ENCODE assay signal across 18 mouse cellular contexts in genomic region chr3:142061267-142061666, GRCm38 (mm10).
"Had no signal": no experiment of that assay in that cellular context is flagged by ENCODE, and none has a peak within 500 bp of the region (broad histone marks: within the 10 kb centered on the region; RNA-seq: fewer than 3 reads in every experiment).

No protein-coding gene starts in this region.

- H3K4me3 ChIP-seq: lung, embryonic 15.5 days; megakaryocyte, embryonic 14.5 days; midbrain, embryonic 13.5 days; midbrain, embryonic 15.5 days; neural tube, embryonic 12.5 days had no signal

- H3K9me3 ChIP-seq: lung, embryonic 15.5 days; midbrain, embryonic 13.5 days; midbrain, embryonic 15.5 days; neural tube, embryonic 12.5 days had no signal

- H3K36me3 ChIP-seq: lung, embryonic 15.5 days; midbrain, embryonic 13.5 days; midbrain, embryonic 15.5 days; neural tube, embryonic 12.5 days had no signal

- H3K27ac ChIP-seq: lung, embryonic 15.5 days; macrophage; midbrain, embryonic 13.5 days; midbrain, embryonic 15.5 days; neural tube, embryonic 12.5 days had no signal

- H3K9ac ChIP-seq: lung, embryonic 15.5 days; midbrain, embryonic 13.5 days; midbrain, embryonic 15.5 days; neural tube, embryonic 12.5 days had no signal

- H3K4me2 ChIP-seq: lung, embryonic 15.5 days; midbrain, embryonic 11.5 days; midbrain, embryonic 13.5 days; midbrain, embryonic 15.5 days; neural tube, embryonic 12.5 days had no signal

- DNase-seq: lung, adult 2 months; lung, postnatal 14 days; retina, postnatal 1 day; right cerebral cortex, adult 18-20 months; right cerebral cortex, postnatal 25 days; right cerebral cortex, postnatal 4 days; spleen, adult 18-20 months; thymus, adult 18-20 months; thymus, postnatal 14 days; thymus, postnatal 36 days had no signal

- H3K27me3 ChIP-seq: lung, embryonic 15.5 days; megakaryocyte, embryonic 14.5 days; midbrain, embryonic 13.5 days; midbrain, embryonic 15.5 days; neural tube, embryonic 12.5 days had no signal

- ATAC-seq: lung, postnatal 0 days; midbrain, embryonic 13.5 days; midbrain, embryonic 15.5 days had no signal

- H3K4me1 ChIP-seq: megakaryocyte, embryonic 14.5 days had no signal
